Mouse (Mus musculus): Measurements from ENCODE around the gene Pmis2.

DNA sequence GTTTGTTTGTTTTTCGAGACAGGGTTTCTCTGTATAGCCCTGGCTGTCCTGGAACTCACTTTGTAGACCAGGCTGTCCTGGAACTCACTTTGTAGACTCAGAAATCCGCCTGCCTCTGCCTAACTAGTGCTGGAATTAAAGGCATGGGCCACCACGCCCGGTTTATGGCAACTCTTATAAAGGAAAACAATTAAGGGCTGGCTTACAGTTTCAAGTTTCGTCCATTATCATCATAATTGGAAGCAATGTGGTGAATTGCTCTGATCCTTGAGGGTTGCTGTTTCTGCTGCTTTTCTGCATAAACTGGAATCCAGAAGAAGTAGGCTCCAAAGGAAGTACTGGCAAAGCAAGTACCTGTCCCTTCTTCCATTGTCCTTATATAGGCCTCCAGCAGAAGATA, 44.8 kb downstream of the Pmis2 start:
- no peak for TF ChIP-seq CTCF (IDR thresholded peaks at IDR 0.05; ENCODE audit: insufficient read depth, low read length)
- no peak for TF ChIP-seq POLR2A (IDR thresholded peaks at IDR 0.05; ENCODE audit: borderline replicate concordance, extremely low read depth, low read depth, low read length)

Measured in lung, adult 2 months (tissue).